Mouse (Mus musculus): ENCODE results near the gene Axl. TPM values are rescaled to one million over a fixed set of nuclear protein-coding genes. Genes with fewer than 3 reads are reported as not detected.
"Not testable (repeated sequence)": the region's sequence is repeated elsewhere in the genome, so short reads cannot be mapped to it uniquely, and the experiment has no call there.

The Axl gene
- polyA plus RNA-seq, 1 experiment from 2014 or later = 18.1 TPM

DNA sequence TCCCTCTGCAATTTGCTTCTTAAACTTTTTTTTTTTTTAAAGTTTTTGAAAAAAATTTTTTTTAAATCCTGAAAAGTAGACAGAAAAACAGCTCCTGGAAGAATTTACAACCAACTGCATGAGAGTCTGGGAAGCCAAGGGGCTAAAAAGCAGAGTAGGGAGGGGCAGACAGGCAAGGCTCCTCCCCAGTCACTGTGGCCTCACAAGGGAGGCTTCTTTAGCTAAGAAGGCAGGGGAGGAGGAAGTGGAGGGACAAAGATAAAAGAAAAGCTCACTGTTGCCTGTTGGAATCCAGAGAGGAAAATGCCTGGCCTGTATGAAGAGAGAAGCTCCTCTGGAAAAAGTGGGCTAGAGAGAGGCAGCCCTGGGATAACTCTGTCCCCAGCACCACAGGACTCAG is 66.7 kb downstream of the Axl start:
- H3K4me2 ChIP-seq = peak overlapping the region; percentile 23; the same call in 1 of the 2 replicates
- 0 out of 2 replicates have a peak overlapping the region, but pooled peaks have one; percentile 21 for H3K9ac ChIP-seq
- H3K36me3 ChIP-seq (replicated peaks) = peaks cover 75% of the 10 kb centered on the region
- not testable (repeated sequence) for H3K9me3 ChIP-seq (replicated peaks); H3K27me3 ChIP-seq; ATAC-seq (ENCODE audit: insufficient read depth); H3K4me3 ChIP-seq (replicated peaks)
- H3K27ac ChIP-seq (replicated peaks) = peak overlapping the region; percentile 69
- H3K4me1 ChIP-seq (replicated peaks) = peaks cover 52% of the 10 kb centered on the region

DNA sequence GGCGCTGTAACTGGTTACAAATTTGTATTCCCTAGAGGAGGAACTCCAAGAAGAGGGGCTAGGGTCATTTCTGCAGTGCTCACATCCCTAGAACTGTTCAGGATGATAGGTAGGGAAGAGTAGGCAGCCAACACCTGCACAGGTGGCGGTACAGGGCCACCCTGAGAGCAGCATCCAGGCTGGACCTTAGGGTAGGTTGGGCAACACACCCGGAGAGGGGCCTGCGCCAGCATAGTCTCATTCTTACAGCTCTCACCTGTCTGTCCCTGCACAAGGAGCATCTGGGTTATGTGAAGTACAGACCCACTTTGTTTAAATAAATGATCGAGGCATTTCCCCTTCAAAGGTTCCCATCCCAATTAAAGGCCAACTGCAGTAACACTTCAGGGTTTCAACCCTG is 67.7 kb downstream of the Axl start:
- H3K27ac ChIP-seq (replicated peaks) = 0 out of 2 replicates have a peak overlapping the region, but pooled peaks have one; percentile 9
- WGBS (ENCODE audit: insufficient replicate concordance) = 83% methylated on average over 5 of the region's 5 CpGs
- H3K4me1 ChIP-seq (replicated peaks) = peaks cover 53% of the 10 kb centered on the region
- H3K9ac ChIP-seq = no peak overlapping the region
- H3K4me3 ChIP-seq (replicated peaks) = no peak overlapping the region
- ATAC-seq (ENCODE audit: insufficient read depth) = no peak
- peaks cover 75% of the 10 kb centered on the region for H3K36me3 ChIP-seq (replicated peaks)
- no peaks in the 10 kb centered on the region for H3K27me3 ChIP-seq
- H3K9me3 ChIP-seq (replicated peaks) = no peaks in the 10 kb centered on the region
- H3K4me2 ChIP-seq = no peak overlapping the region

DNA sequence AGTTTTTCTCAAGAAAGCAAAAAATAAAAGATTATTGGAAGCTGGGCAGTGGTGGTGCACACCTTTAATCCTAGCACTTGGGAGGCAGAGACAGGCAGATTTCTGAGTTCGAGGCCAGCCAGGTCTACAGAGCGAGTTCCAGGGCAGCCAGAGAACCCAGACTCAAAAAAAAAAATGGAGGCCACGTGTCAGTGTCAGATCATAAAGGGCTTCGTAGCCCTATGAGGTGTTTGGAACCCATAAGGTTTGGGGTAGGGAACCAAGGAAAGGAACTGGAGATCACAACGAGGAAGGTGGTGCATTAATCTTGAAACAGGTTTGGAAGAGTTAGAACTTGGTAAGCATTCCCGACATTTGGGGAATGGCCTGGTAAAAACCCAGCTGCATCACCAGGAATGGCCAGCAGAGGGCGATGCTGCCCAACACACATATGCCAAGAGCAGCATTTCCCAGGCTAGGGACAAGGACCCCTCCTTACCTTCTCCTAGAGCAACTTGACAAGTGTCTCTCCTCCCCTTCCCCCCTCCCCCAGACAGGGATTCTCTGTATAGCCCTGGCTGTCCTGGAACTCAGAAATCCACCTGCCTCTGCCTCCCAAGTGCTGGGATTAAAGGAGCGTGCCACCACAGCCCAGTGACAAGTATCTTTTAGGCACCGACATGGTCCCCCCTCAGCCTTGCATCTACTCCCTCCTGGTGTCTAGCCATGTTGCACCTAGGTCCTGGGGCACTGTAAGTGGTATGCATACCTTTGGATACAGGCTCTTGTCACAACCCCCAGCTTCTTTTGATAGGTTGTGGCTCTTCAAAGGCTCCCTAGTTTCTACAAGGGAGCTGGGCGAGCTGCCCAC is 68.5 kb downstream of the Axl start:
- Histone ChIP-seq H3K27me3 (no peaks in the 10 kb centered on the region), H3K4me3 (replicated peaks) (peak overlapping the region; percentile 76), H3K36me3 (replicated peaks) (peaks cover 75% of the 10 kb centered on the region), H3K27ac (replicated peaks) (peak overlapping the region; percentile 84), H3K9me3 (replicated peaks) (no peaks in the 10 kb centered on the region), H3K9ac (no peak overlapping the region; the same call in 1 of the 2 replicates), H3K4me1 (replicated peaks) (peaks cover 53% of the 10 kb centered on the region), H3K4me2 (peak overlapping the region; percentile 80)
- ATAC-seq (ENCODE audit: insufficient read depth) = 0 out of 2 replicates have a peak, but pooled peaks have one; percentile 3
- 48% methylated on average over 10 of the region's 10 CpGs for WGBS (ENCODE audit: insufficient replicate concordance)

DNA sequence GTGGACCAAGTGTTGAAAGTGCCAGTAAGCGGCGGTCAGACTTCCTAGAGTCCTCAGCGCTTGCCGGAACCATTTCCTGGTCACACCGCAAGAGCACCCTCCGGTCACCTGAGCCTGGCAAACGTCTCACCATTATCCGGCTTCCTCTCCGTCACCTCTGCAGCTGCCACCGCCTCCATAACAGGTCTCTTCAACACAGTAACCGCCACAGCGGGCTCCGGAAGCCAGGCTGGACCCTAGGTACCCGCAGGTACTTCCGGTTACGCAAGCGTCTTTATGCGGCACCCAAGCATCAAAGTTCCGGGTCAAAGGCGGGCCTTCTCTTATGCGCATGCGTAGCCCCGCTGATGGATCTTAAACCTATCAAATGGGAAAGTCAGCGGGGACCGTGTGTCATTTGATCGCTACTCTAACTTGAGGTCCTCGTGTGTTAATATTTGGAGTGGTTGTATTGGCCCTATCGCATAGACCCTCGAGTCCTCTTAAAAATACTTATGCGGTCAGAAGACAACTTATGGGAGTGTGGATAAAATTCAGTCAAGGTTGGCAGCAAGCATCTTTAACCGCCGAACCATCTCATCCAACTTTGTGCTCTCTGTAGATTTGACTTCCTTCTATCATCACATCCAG is 69.6 kb downstream of the Axl start, which contains the start of gene Ccdc97:
TSS of gene Ccdc97 (minus strand) at position 301 of the 630 bp plus-strand sequence.
- WGBS (ENCODE audit: insufficient replicate concordance) = 2% methylated on average over 32 of the region's 32 CpGs
- ATAC-seq (ENCODE audit: insufficient read depth) = peak; percentile 78
- Histone ChIP-seq H3K9me3 (replicated peaks) (no peaks in the 10 kb centered on the region), H3K27ac (replicated peaks) (peak within 1 kb of the TSS; percentile 84), H3K4me2 (peak within 1 kb of the TSS; percentile 80), H3K36me3 (replicated peaks) (peaks cover 75% of the 10 kb centered on the region), H3K4me1 (replicated peaks) (peaks cover 53% of the 10 kb centered on the region), H3K27me3 (no peaks in the 10 kb centered on the region), H3K9ac (peak within 1 kb of the TSS; percentile 77), H3K4me3 (replicated peaks) (peak within 1 kb of the TSS; percentile 76)

DNA sequence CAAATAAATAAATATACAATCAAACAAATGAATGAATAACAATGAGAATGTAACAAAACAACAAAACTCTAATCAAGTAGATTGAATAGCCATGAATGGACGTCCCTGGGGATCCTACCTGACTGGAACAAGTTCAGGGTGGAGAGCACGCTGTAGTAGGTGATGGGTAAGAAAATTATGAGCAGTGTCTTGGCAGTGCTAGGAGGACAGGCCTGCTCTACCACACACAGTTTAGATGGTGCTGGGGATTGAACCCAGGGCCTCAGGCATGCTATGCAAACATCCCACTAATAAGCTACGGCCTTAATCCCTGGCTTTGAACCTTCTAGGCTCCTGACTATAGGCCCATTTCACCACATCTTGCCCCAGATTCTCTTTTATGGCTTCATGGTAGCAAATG is 71.0 kb downstream of the Axl start:
- Histone ChIP-seq H3K27ac (replicated peaks) (no peak overlapping the region), H3K4me1 (replicated peaks) (peaks cover 45% of the 10 kb centered on the region), H3K4me3 (replicated peaks) (peak overlapping the region; percentile 76), H3K4me2 (peak overlapping the region; percentile 80), H3K9me3 (replicated peaks) (no peaks in the 10 kb centered on the region), H3K27me3 (no peaks in the 10 kb centered on the region), H3K9ac (peak overlapping the region; percentile 77; the same call in 1 of the 2 replicates), H3K36me3 (replicated peaks) (peaks cover 75% of the 10 kb centered on the region)
- 75% methylated on average over 3 of the region's 3 CpGs for WGBS (ENCODE audit: insufficient replicate concordance)
- ATAC-seq (ENCODE audit: insufficient read depth) = no peak

DNA sequence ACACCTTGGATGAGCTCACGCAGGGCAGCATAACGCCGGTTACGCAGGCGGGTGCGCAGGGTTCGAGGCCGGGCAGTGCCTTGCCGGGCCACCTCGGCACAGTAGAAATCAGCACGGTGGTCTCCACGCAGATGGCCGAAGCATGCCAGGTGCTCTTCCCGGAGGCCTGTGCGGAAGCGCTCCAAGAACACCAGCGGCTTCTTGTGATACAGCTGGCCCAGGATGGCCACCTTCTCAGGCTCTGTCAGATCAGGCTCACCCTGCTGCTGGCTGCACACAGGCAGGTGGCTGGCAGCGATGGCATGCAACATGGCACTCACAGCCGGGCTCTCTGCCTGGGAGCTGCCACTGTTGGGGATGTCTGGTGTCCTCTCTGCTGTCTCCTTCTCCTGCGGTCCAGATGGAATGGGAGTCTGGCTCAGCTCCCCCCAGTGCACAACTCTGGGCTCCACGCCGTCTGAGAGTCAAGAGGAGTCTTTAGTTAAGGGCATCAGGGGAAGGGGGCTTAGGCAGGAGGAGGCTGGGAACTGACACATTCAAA is 72.7 kb downstream of the Axl start:
- Histone ChIP-seq H3K9me3 (replicated peaks) (no peaks in the 10 kb centered on the region), H3K9ac (no peak overlapping the region), H3K4me1 (replicated peaks) (peaks cover 51% of the 10 kb centered on the region), H3K27me3 (no peaks in the 10 kb centered on the region), H3K4me3 (replicated peaks) (no peak overlapping the region), H3K27ac (replicated peaks) (no peak overlapping the region), H3K36me3 (replicated peaks) (peaks cover 68% of the 10 kb centered on the region), H3K4me2 (no peak overlapping the region)
- WGBS (ENCODE audit: insufficient replicate concordance) = 91% methylated on average over 22 of the region's 22 CpGs
- ATAC-seq (ENCODE audit: insufficient read depth) = no peak

DNA sequence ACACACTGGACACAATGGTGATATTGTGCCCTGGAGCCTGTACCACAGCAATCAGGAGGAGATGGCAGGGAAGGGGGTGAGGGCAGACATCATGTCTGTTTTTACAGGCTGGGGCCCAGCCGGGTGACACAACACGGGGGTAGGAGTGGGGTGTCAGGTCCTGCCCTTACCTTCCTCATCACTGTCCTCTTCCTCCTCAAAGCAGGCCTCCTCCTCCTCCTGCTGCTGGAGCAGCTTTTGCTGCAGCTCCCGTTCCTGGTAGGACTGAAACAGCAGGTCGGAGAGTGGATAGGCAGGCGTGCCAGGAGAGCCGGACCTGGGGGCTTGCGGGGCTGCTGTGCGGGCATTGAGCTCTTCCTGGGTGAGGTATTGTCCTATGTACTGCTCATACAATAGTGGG is 73.9 kb downstream of the Axl start:
- Histone ChIP-seq H3K4me2 (no peak overlapping the region), H3K36me3 (replicated peaks) (peaks cover 58% of the 10 kb centered on the region), H3K27ac (replicated peaks) (no peak overlapping the region), H3K4me3 (replicated peaks) (no peak overlapping the region), H3K9me3 (replicated peaks) (no peaks in the 10 kb centered on the region), H3K9ac (no peak overlapping the region), H3K27me3 (no peaks in the 10 kb centered on the region), H3K4me1 (replicated peaks) (peaks cover 51% of the 10 kb centered on the region)
- no peak for ATAC-seq (ENCODE audit: insufficient read depth)
- WGBS (ENCODE audit: insufficient replicate concordance) = 85% methylated on average over 8 of the region's 8 CpGs

DNA sequence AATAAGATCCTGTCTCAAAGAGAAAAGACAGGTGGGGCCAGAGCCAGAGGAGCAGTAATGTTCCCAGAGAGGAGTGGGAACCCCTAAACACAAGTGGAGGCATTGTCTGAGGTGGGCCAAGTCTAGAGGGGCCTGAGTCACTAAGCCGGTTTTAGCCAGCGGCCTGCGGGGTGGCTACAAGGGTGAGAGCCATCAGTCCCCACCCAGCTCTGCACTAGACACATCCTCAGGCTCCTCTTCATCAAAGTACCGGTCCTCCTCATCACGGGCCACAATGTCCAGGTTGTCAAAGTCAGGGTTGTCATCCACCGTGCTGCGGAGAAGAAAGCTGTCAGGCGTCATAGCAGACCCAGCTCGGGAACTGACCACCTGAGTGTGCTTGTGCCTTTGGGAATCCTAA is 75.7 kb downstream of the Axl start:
- Histone ChIP-seq H3K27ac (replicated peaks) (no peak overlapping the region), H3K9me3 (replicated peaks) (no peaks in the 10 kb centered on the region), H3K4me1 (replicated peaks) (peaks cover 44% of the 10 kb centered on the region), H3K9ac (no peak overlapping the region), H3K4me3 (replicated peaks) (no peak overlapping the region), H3K4me2 (no peak overlapping the region), H3K27me3 (no peaks in the 10 kb centered on the region), H3K36me3 (replicated peaks) (peaks cover 58% of the 10 kb centered on the region)
- no peak for ATAC-seq (ENCODE audit: insufficient read depth)
- WGBS (ENCODE audit: insufficient replicate concordance) = 79% methylated on average over 9 of the region's 9 CpGs

DNA sequence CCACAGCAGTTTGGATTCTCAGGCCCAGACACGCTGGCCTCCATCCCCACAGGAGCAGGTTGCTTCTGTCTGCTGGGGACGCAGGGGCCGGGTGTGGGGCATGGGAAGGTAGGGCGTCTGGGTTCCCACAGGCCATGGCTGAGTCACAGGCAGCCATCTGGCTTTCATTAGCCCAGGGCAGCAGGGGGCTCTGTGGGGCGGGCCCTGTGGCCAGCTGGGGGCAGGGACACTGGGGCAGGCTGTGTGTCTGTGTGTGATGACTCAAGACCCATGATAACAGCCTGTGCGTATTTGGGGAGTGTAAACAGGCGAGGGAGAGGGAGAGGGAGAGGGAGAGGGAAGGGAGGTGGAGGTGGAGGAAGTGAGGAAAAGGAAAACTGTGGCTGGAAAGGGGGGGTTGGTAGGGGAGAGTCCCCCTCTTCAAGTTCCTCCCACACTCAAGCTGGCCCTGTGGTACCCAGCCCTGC is 76.7 kb downstream of the Axl start:
- peaks cover 52% of the 10 kb centered on the region for H3K36me3 ChIP-seq (replicated peaks)
- H3K9me3 ChIP-seq (replicated peaks) = no peaks in the 10 kb centered on the region
- H3K4me1 ChIP-seq (replicated peaks) = peaks cover 44% of the 10 kb centered on the region
- H3K27me3 ChIP-seq = no peaks in the 10 kb centered on the region
- WGBS (ENCODE audit: insufficient replicate concordance) = 24% methylated on average over 7 of the region's 7 CpGs
- H3K27ac ChIP-seq (replicated peaks) = peak overlapping the region; percentile 45; the same call in 1 of the 2 replicates
- ATAC-seq (ENCODE audit: insufficient read depth) = peak; percentile 31; the same call in 1 of the 2 replicates
- no peak overlapping the region for H3K4me3 ChIP-seq (replicated peaks)
- H3K4me2 ChIP-seq = no peak overlapping the region
- H3K9ac ChIP-seq = no peak overlapping the region

DNA sequence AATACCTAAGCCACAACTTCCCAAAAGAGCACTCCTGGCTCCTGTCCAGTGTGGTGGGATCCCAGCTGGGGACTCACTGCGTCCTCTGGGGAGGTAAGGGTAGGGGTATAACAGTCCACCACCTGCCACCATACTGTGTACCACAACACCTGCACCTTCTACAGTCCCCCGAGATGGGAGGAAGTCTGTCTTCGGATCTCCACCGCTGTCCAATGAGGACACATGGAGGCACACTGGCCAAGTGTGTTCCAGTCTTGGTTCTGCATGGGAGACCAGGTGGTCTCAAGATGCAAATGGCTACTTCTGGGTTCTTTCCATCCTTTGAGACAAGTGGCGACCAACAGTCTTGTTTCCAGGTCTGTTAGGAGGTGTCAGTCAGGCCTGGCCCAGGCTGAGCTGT is 77.3 kb downstream of the Axl start:
- no peak for ATAC-seq (ENCODE audit: insufficient read depth)
- Histone ChIP-seq H3K9ac (no peak overlapping the region), H3K4me2 (no peak overlapping the region), H3K4me3 (replicated peaks) (no peak overlapping the region), H3K36me3 (replicated peaks) (peaks cover 50% of the 10 kb centered on the region), H3K27ac (replicated peaks) (no peak overlapping the region), H3K9me3 (replicated peaks) (no peaks in the 10 kb centered on the region), H3K27me3 (no peaks in the 10 kb centered on the region), H3K4me1 (replicated peaks) (peaks cover 49% of the 10 kb centered on the region)
- WGBS (ENCODE audit: insufficient replicate concordance) = 62% methylated on average over 5 of the region's 5 CpGs

DNA sequence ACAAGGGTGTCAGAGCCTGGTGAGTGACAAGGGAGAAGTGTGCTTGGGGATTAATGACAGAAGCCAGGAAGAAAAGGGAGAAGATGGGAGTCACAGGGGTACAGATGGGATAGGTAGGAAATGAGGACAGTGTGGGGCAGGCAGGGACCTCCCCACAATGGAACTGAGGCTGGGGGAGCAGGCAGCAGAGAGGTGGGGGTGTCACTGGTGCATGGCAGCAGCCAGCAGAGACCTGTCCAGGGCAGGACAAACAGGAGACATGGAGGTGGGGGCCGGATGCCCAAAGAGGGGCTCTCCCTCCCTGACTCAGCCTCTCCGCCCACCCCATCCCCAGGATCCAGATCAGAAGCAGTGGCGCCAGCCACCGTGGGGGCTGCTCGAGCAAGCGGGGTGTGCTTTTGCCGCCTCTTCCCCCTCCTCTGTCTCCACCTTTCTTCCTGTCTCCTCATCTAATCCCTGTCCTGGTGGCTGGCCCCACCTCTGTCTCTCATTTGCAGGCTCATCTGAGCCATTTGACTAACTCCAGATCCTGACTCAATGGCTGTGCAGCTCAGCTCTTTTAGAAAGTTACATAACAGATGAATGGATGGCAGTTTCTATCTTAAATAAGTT is 77.9 kb downstream of the Axl start:
- Histone ChIP-seq H3K9ac (no peak overlapping the region), H3K27ac (replicated peaks) (no peak overlapping the region), H3K9me3 (replicated peaks) (no peaks in the 10 kb centered on the region), H3K27me3 (no peaks in the 10 kb centered on the region), H3K4me1 (replicated peaks) (peaks cover 55% of the 10 kb centered on the region), H3K4me3 (replicated peaks) (no peak overlapping the region), H3K36me3 (replicated peaks) (peaks cover 49% of the 10 kb centered on the region), H3K4me2 (no peak overlapping the region)
- 56% methylated on average over 6 of the region's 7 CpGs for WGBS (ENCODE audit: insufficient replicate concordance)
- no peak for ATAC-seq (ENCODE audit: insufficient read depth)

Measured in liver, embryonic 15.5 days (tissue).